Mouse (Mus musculus) ES-Bruce4 (cell line): Measurements from ENCODE around the gene Acaca.

Experiments
- CTCF ChIP-seq: IDR thresholded peaks from one replicate; pipeline ENCODE4 v1.8.1; 2011; ENCODE audit warnings: low read depth, low read length
- EP300 ChIP-seq: IDR thresholded peaks from 2 replicates; pipeline ENCODE4 v1.6.1; 2011; ENCODE audit warnings: low read depth, low read length; ENCODE audit not compliant: insufficient read depth
- POLR2A ChIP-seq: IDR thresholded peaks from one replicate; pipeline ENCODE4 v1.8.1; 2011; ENCODE audit warnings: low read length; ENCODE audit not compliant: insufficient read depth

DNA sequence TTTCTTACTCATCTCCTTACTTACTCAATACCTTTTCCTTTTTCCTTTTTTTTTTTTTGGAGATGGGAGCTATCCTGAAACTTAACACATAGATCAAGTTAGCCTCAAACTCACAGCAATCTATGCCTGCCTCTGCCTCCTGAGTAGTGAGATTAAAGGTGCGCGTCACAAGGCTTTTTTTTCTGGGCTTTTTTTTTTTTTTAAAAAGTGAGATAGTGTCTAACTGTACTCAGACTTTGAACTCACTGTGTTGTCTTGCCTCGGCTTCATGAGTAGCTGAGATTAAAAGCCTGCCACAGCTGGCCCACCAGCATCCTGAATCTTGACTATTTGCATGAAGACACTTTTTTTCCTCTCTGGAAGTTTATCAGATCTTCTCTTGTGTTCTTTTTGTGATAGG is 59.1 kb downstream of the Acaca start:
- TF ChIP-seq POLR2A (no peak), EP300 (no peak), CTCF (no peak)
